12 mouse cellular contexts compared by ENCODE assay signal in the genomic region with DNA sequence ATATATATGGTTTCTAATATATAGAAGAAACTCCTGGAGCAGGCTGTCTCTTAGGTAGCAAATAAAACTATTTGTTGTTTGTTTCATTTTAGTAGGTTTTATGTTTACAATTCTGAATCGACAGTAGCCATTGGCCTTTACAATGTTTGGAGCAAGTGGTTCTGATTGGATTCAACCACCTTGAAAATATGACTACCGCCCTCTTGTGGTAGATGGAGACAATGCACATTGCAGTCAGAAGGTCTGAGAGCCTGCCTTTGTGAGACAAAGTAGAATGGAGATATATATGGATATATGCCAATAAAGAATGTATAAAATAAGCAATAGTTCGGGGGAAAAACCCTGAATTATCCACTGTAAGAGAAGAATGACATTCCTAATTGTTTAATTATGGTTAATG. TPM values are rescaled to one million over a fixed set of nuclear protein-coding genes. Genes with fewer than 3 reads are reported as not detected.
DNase-seq lines count a peak whose midpoint lies in the region; ATAC-seq and TF ChIP-seq lines count a peak whose summit lies in the region.
"Had no signal": no experiment of that assay in that cellular context is flagged by ENCODE, and none has a peak within 500 bp of the region (broad histone marks: within the 10 kb centered on the region; RNA-seq: fewer than 3 reads in every experiment).

No protein-coding gene starts in this region.

- no peaks in the 10 kb centered on the region for H3K27me3 ChIP-seq in hindbrain, embryonic 10.5 days (ENCODE audit: insufficient read depth, poor library complexity, severe bottlenecking)
- H3K27me3 ChIP-seq in hindbrain, embryonic 14.5 days (ENCODE audit: control insufficient read depth, insufficient read depth, low read length), result no peaks in the 10 kb centered on the region
- H3K27me3 ChIP-seq: hindbrain, embryonic 15.5 days; lung, embryonic 15.5 days had no signal

- 42% methylated on average over 3 of the region's 3 CpGs for WGBS in hindbrain, embryonic 10.5 days
- WGBS in hindbrain, embryonic 14.5 days, result 39% methylated on average over 3 of the region's 3 CpGs

- TF ChIP-seq CTCF in cortical plate, adult 2 months (IDR thresholded peaks at IDR 0.05; ENCODE audit: extremely low read depth, insufficient read depth, low read length), result peak; percentile 19; the same call in 1 of the 2 replicates

- no peaks in the 10 kb centered on the region for H3K9me3 ChIP-seq in hindbrain, embryonic 10.5 days
- no peaks in the 10 kb centered on the region for H3K9me3 ChIP-seq in hindbrain, embryonic 14.5 days (ENCODE audit: control insufficient read depth, low read length)
- H3K9me3 ChIP-seq: hindbrain, embryonic 15.5 days; lung, embryonic 15.5 days had no signal

- no peaks in the 10 kb centered on the region for H3K4me1 ChIP-seq in hindbrain, embryonic 10.5 days (replicated peaks)
- H3K4me1 ChIP-seq in hindbrain, embryonic 14.5 days (replicated peaks; ENCODE audit: control insufficient read depth, insufficient read depth, low read length), result no peaks in the 10 kb centered on the region
- no peaks in the 10 kb centered on the region for H3K4me1 ChIP-seq in cortical plate, adult 2 months (ENCODE audit: control insufficient read depth, insufficient read depth, low read length)
- H3K4me1 ChIP-seq: hindbrain, embryonic 15.5 days; lung, embryonic 15.5 days had no signal

- H3K36me3 ChIP-seq in hindbrain, embryonic 10.5 days, result no peaks in the 10 kb centered on the region
- no peaks in the 10 kb centered on the region for H3K36me3 ChIP-seq in hindbrain, embryonic 14.5 days (replicated peaks; ENCODE audit: control insufficient read depth, insufficient read depth)
- H3K36me3 ChIP-seq: hindbrain, embryonic 15.5 days; lung, embryonic 15.5 days had no signal

- peak; percentile 5 for DNase-seq in hindbrain, embryonic 10.5 days (ENCODE audit: low spot score)
- DNase-seq in hindbrain, embryonic 14.5 days (ENCODE audit: low spot score), result no peak
- peak; percentile 40 for DNase-seq in testis, postnatal 10 days (ENCODE audit: low spot score)
- DNase-seq in testis, postnatal 14 days (ENCODE audit: low spot score), result no peak
- DNase-seq in thymus, postnatal 0 days (ENCODE audit: low spot score), result no peak
- DNase-seq in heart, postnatal 4 days, result no peak
- DNase-seq: cerebellum, postnatal 36 days; thymus, postnatal 36 days had no signal

- no peak for ATAC-seq in hindbrain, embryonic 14.5 days (ENCODE audit: low FRiP score)

- H3K9ac ChIP-seq in hindbrain, embryonic 14.5 days, result no peak overlapping the region
- H3K9ac ChIP-seq: hindbrain, embryonic 15.5 days; lung, embryonic 15.5 days had no signal

- H3K4me3 ChIP-seq in hindbrain, embryonic 10.5 days, result no peak overlapping the region
- H3K4me3 ChIP-seq in hindbrain, embryonic 14.5 days (replicated peaks; ENCODE audit: low read length), result no peak overlapping the region
- H3K4me3 ChIP-seq in cortical plate, adult 2 months (ENCODE audit: insufficient read depth, low read length), result no peak overlapping the region
- H3K4me3 ChIP-seq: hindbrain, embryonic 15.5 days; lung, embryonic 15.5 days had no signal

- TF ChIP-seq POLR2A in cortical plate, adult 2 months (IDR thresholded peaks at IDR 0.05; ENCODE audit: extremely low read depth, insufficient read depth, low read length), result no peak

- H3K27ac ChIP-seq in hindbrain, embryonic 10.5 days, result no peak overlapping the region
- no peak overlapping the region for H3K27ac ChIP-seq in hindbrain, embryonic 14.5 days
- no peak overlapping the region for H3K27ac ChIP-seq in cortical plate, adult 2 months (ENCODE audit: insufficient read depth, low read length)
- H3K27ac ChIP-seq: hindbrain, embryonic 15.5 days; lung, embryonic 15.5 days had no signal

- H3K4me2 ChIP-seq in hindbrain, embryonic 14.5 days (replicated peaks), result no peak overlapping the region
- H3K4me2 ChIP-seq: hindbrain, embryonic 15.5 days; lung, embryonic 15.5 days had no signal

RNA-seq across cellular contexts. Expression of a gene that starts 23.9 kb away (rescaled TPM):
- polyA plus RNA-seq in hindbrain, embryonic 10.5 days (2016; fragmentation: Nextera tagmentation; extraction: Ambion mirVana), result not detected in 2 replicates
- polyA plus RNA-seq in hindbrain, embryonic 14.5 days (2014; fragmentation: Nextera tagmentation; extraction: Ambion mirVana), result not detected in 2 replicates
- not detected in 2 replicates for polyA plus RNA-seq in cortical plate, adult 2 months (2012; rRNA removed)
- polyA plus RNA-seq in thymus, postnatal 0 days (2015; fragmentation: Nextera tagmentation; extraction: Ambion mirVana), result not detected in 2 replicates
- not detected for total RNA-seq in heart, postnatal 4 days (2021)
- total RNA-seq: layer of hippocampus, postnatal 10 days had no signal
- polyA plus RNA-seq: hindbrain, embryonic 15.5 days; lung, embryonic 15.5 days had no signal

RNA-seq across cellular contexts. Expression of a gene that starts 51.6 kb away (rescaled TPM):
- not detected in 2 replicates for polyA plus RNA-seq in hindbrain, embryonic 10.5 days (2016; fragmentation: Nextera tagmentation; extraction: Ambion mirVana)
- not detected in 2 replicates for polyA plus RNA-seq in hindbrain, embryonic 14.5 days (2014; fragmentation: Nextera tagmentation; extraction: Ambion mirVana)
- not detected in 2 replicates for polyA plus RNA-seq in cortical plate, adult 2 months (2012; rRNA removed)
- not detected in 2 replicates for polyA plus RNA-seq in thymus, postnatal 0 days (2015; fragmentation: Nextera tagmentation; extraction: Ambion mirVana)
- not detected for total RNA-seq in heart, postnatal 4 days (2021)
- total RNA-seq: layer of hippocampus, postnatal 10 days had no signal
- polyA plus RNA-seq: hindbrain, embryonic 15.5 days; lung, embryonic 15.5 days had no signal

Comparison
In these comparisons a context has a peak if more than half of its experiments do, and no peak if none do; other contexts are left out.
1. DNase-seq: peak in hindbrain, embryonic 10.5 days (single experiment) and testis, postnatal 10 days (single experiment); none in hindbrain, embryonic 14.5 days (single experiment), testis, postnatal 14 days (single experiment), thymus, postnatal 0 days (single experiment) and heart, postnatal 4 days (single experiment).